Mouse (Mus musculus): ENCODE data around the gene Ttc30a1. TPM values are rescaled to one million over a fixed set of nuclear protein-coding genes. Genes with fewer than 3 reads are reported as not detected.
"Not testable (repeated sequence)": the region's sequence is repeated elsewhere in the genome, so short reads cannot be mapped to it uniquely, and the experiment has no call there.

Gene Ttc30a1
- polyA plus RNA-seq, 1 experiment from 2014 or later, result 7.7 TPM

DNA sequence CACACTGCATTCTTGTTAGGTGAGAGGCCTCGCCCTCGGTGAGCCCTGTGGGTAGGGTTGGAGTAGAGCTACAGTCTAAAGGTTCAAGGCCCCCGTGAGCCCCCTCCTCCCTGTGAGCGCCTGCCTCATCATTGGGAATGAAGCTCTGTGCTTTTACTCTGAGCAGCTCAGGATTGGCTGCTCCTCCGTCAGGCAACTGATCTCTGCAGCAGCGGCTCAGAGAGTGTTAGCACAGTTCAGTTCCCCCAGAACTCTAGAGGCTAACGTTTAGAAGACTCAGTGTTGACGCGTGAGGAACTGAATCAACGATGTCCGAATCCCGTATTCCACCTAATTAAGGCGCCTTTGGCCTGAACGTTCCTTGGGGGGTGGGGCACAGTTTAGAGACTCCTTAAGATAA, 26.1 kb downstream of the Ttc30a1 start:
- Histone ChIP-seq H3K9ac (replicated peaks; ENCODE audit: low read depth, low read length) (no peak overlapping the region), H3K4me2 (ENCODE audit: low read depth, low read length) (no peak overlapping the region), H3K9me3 (ENCODE audit: control insufficient read depth, low read length) (no peaks in the 10 kb centered on the region), H3K27me3 (ENCODE audit: control insufficient read depth, insufficient read depth, low read length) (no peaks in the 10 kb centered on the region), H3K4me3 (ENCODE audit: low read depth, low read length) (no peak overlapping the region), H3K4me1 (ENCODE audit: control insufficient read depth, insufficient read depth, low read length) (peaks cover 12% of the 10 kb centered on the region), H3K27ac (ENCODE audit: low read depth, low read length) (no peak overlapping the region), H3K36me3 (ENCODE audit: control insufficient read depth, insufficient read depth, low read length) (no peaks in the 10 kb centered on the region)
- no peak for ATAC-seq (ENCODE audit: low read depth)
- 63% methylated on average over 14 of the region's 14 CpGs for WGBS

DNA sequence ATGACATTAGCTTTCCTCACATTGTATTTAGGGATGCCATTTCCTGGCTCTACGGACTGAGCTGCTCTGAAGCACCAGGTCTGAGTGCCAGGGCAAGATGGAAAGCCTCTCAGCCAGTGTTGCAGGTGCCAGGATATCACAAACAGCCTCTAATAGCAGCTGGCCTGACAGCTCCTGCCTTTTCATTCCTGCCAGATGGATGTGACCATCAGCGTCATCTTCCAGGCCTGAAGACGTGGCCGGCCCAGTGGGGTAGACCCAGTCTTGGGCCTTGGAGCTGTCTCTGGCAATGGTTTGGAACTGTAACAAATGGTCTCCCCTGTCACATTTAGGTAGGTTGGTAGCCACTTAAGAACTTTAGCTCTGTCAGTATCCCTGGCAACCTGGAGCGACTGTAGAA, 28.4 kb downstream of the Ttc30a1 start:
- no peak overlapping the region for H3K27ac ChIP-seq (ENCODE audit: low read depth, low read length)
- H3K4me2 ChIP-seq (ENCODE audit: low read depth, low read length), result no peak overlapping the region
- no peaks in the 10 kb centered on the region for H3K36me3 ChIP-seq (ENCODE audit: control insufficient read depth, insufficient read depth, low read length)
- H3K4me1 ChIP-seq (ENCODE audit: control insufficient read depth, insufficient read depth, low read length), result no peaks in the 10 kb centered on the region; the same call in 1 of the 2 replicates
- no peak overlapping the region for H3K4me3 ChIP-seq (ENCODE audit: low read depth, low read length)
- ATAC-seq (ENCODE audit: low read depth), result no peak
- H3K9me3 ChIP-seq (ENCODE audit: control insufficient read depth, low read length), result no peaks in the 10 kb centered on the region
- H3K27me3 ChIP-seq (ENCODE audit: control insufficient read depth, insufficient read depth, low read length), result no peaks in the 10 kb centered on the region
- 87% methylated on average over 5 of the region's 5 CpGs for WGBS
- no peak overlapping the region for H3K9ac ChIP-seq (replicated peaks; ENCODE audit: low read depth, low read length)

GRCm38 (mm10) chr2:75950685-75951084, 31.1 kb downstream of the Ttc30a1 start:
- WGBS, result 85% methylated on average over 8 of the region's 8 CpGs
- Histone ChIP-seq H3K36me3 (ENCODE audit: control insufficient read depth, insufficient read depth, low read length) (no peaks in the 10 kb centered on the region), H3K27me3 (ENCODE audit: control insufficient read depth, insufficient read depth, low read length) (no peaks in the 10 kb centered on the region), H3K9me3 (ENCODE audit: control insufficient read depth, low read length) (no peaks in the 10 kb centered on the region), H3K4me3 (ENCODE audit: low read depth, low read length) (no peak overlapping the region), H3K27ac (ENCODE audit: low read depth, low read length) (no peak overlapping the region), H3K4me1 (ENCODE audit: control insufficient read depth, insufficient read depth, low read length) (no peaks in the 10 kb centered on the region), H3K4me2 (ENCODE audit: low read depth, low read length) (no peak overlapping the region), H3K9ac (replicated peaks; ENCODE audit: low read depth, low read length) (no peak overlapping the region)
- no peak for ATAC-seq (ENCODE audit: low read depth)

DNA sequence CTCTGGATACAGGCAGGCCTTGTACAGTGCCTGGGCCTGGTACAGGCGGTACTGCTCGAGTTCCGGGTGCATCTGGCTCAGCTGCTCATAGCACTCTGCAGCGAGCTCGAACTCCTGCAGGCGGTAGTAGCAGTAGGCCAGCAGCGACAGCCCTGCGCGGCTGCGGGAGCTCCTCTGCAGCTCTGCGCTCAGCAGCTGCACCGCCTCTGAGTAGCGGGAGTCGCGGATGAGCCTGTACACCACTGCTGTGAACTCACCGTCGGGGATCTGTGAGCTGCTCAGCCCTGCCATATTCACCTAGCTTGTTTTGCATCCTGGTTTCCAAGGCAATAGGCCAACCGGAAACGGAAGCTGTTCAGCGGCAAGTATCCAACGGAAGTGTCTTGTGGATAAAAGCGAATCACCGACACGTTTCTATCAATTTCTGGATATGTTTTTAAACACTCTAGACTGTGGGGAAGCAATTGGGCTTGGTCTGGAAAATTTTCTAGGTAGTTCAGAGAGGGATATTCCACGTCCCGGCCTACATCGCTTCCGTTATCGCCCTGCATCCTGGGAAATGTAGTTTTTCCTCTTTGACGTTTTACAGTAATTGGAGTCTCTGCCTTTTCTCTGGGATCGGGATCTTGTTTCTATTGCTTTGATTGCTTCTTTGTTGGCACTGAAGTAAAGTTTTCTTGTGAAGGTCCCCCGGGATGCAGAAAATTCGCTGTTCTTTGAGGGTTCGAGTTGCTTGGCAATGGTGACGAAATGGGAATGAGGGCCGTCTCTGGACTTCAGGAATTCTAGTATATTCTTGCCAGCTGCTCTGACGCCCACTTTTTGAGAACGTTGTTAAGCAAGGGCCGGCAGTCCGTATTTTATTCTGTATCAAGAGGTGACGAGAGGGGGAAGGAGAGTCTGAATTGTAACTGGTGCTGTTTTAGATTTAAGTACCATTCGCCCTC, 43.4 kb downstream of the Ttc30a1 start, which contains the start of gene Ttc30b:
TSS of gene Ttc30b (minus strand) at position 469 of the 947 bp plus-strand sequence.
- Histone ChIP-seq H3K27me3 (ENCODE audit: control insufficient read depth, insufficient read depth, low read length) (no peaks in the 10 kb centered on the region), H3K27ac (ENCODE audit: low read depth, low read length) (peak within 1 kb of the TSS; percentile 85), H3K36me3 (ENCODE audit: control insufficient read depth, insufficient read depth, low read length) (no peaks in the 10 kb centered on the region), H3K4me1 (ENCODE audit: control insufficient read depth, insufficient read depth, low read length) (no peaks in the 10 kb centered on the region), H3K9ac (replicated peaks; ENCODE audit: low read depth, low read length) (peak within 1 kb of the TSS; percentile 59), H3K9me3 (ENCODE audit: control insufficient read depth, low read length) (no peaks in the 10 kb centered on the region), H3K4me3 (ENCODE audit: low read depth, low read length) (peak within 1 kb of the TSS; percentile 47), H3K4me2 (ENCODE audit: low read depth, low read length) (peak within 1 kb of the TSS; percentile 57)
- peak; percentile 93 for ATAC-seq (ENCODE audit: low read depth)
- WGBS, result 3% methylated on average over 32 of the region's 42 CpGs

DNA sequence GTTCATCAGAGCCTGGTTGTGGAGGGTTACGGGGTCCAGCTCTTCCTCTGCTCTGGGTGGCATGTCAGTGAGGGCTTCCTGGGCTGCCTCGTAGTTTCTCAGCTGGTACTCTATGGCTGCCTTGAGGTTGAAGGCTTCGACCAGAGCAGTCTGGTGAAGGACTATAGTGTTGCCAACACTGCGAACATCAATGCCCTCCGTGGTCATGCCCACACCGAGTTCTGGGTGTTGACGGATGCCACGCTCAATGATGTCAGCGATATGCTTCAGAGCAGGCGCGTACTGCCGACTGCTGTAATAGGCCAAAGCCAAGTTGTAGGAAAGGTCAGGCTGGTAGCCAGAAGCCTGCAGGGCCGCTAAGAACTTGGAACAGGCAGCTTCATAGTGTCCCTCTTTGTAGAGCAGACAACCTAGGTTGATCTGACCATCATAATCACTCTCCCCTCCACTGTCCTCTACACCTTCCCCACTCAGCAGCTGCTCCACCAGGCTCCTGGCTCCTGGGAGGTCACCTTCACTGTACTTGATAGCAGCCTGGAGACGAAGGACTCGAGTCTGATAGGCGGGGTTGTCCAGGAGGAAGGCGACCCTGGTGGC, 44.1 kb downstream of the Ttc30a1 start:
- WGBS, result 72% methylated on average over 15 of the region's 17 CpGs

GRCm38 (mm10) chr2:75936685-75937084, 45.1 kb downstream of the Ttc30a1 start:
- not testable (repeated sequence) for H3K36me3 ChIP-seq (ENCODE audit: control insufficient read depth, insufficient read depth, low read length); ATAC-seq (ENCODE audit: low read depth); H3K4me2 ChIP-seq (ENCODE audit: low read depth, low read length); H3K27ac ChIP-seq (ENCODE audit: low read depth, low read length); H3K9me3 ChIP-seq (ENCODE audit: control insufficient read depth, low read length); H3K4me3 ChIP-seq (ENCODE audit: low read depth, low read length); H3K9ac ChIP-seq (replicated peaks; ENCODE audit: low read depth, low read length); H3K27me3 ChIP-seq (ENCODE audit: control insufficient read depth, insufficient read depth, low read length); H3K4me1 ChIP-seq (ENCODE audit: control insufficient read depth, insufficient read depth, low read length)
- WGBS, result 94% methylated on average over 2 of the region's 2 CpGs

More for the DNA sequence above, 44.1 kb downstream of the Ttc30a1 start:
- H3K27me3 ChIP-seq (ENCODE audit: control insufficient read depth, insufficient read depth, low read length); H3K9me3 ChIP-seq (ENCODE audit: control insufficient read depth, low read length); H3K4me1 ChIP-seq (ENCODE audit: control insufficient read depth, insufficient read depth, low read length); H3K27ac ChIP-seq (ENCODE audit: low read depth, low read length); H3K36me3 ChIP-seq (ENCODE audit: control insufficient read depth, insufficient read depth, low read length); H3K9ac ChIP-seq (replicated peaks; ENCODE audit: low read depth, low read length): not testable (repeated sequence)
- ATAC-seq (ENCODE audit: low read depth), result peak; percentile 48
- peak overlapping the region; percentile 57 for H3K4me2 ChIP-seq (ENCODE audit: low read depth, low read length)
- peak overlapping the region; percentile 47 for H3K4me3 ChIP-seq (ENCODE audit: low read depth, low read length)

GRCm38 (mm10) chr2:75933541-75933940, 48.2 kb downstream of the Ttc30a1 start:
- no peaks in the 10 kb centered on the region for H3K9me3 ChIP-seq (ENCODE audit: control insufficient read depth, low read length)
- H3K36me3 ChIP-seq (ENCODE audit: control insufficient read depth, insufficient read depth, low read length), result 0 out of 2 replicates have a peak, but pooled peaks cover 3% of the 10 kb centered on the region
- no peak overlapping the region for H3K4me3 ChIP-seq (ENCODE audit: low read depth, low read length)
- 47% methylated on average over 7 of the region's 7 CpGs for WGBS
- no peak overlapping the region for H3K27ac ChIP-seq (ENCODE audit: low read depth, low read length)
- H3K4me2 ChIP-seq (ENCODE audit: low read depth, low read length), result no peak overlapping the region
- H3K9ac ChIP-seq (replicated peaks; ENCODE audit: low read depth, low read length), result 0 out of 2 replicates have a peak overlapping the region, but pooled peaks have one; percentile 11
- no peaks in the 10 kb centered on the region for H3K27me3 ChIP-seq (ENCODE audit: control insufficient read depth, insufficient read depth, low read length)
- H3K4me1 ChIP-seq (ENCODE audit: control insufficient read depth, insufficient read depth, low read length), result no peaks in the 10 kb centered on the region
- ATAC-seq (ENCODE audit: low read depth), result no peak

- no peak overlapping the region for H3K4me2 ChIP-seq (ENCODE audit: low read depth, low read length)
- H3K9ac ChIP-seq (replicated peaks; ENCODE audit: low read depth, low read length), result no peak overlapping the region
Observed at GRCm38 (mm10) chr2:75930941-75931340, 50.8 kb downstream of the Ttc30a1 start.

More at GRCm38 (mm10) chr2:75930941-75931340, 50.8 kb downstream of the Ttc30a1 start:
- Histone ChIP-seq H3K27me3 (ENCODE audit: control insufficient read depth, insufficient read depth, low read length) (no peaks in the 10 kb centered on the region), H3K36me3 (ENCODE audit: control insufficient read depth, insufficient read depth, low read length) (0 out of 2 replicates have a peak, but pooled peaks cover 3% of the 10 kb centered on the region), H3K4me3 (ENCODE audit: low read depth, low read length) (no peak overlapping the region), H3K9me3 (ENCODE audit: control insufficient read depth, low read length) (no peaks in the 10 kb centered on the region), H3K27ac (ENCODE audit: low read depth, low read length) (no peak overlapping the region), H3K4me1 (ENCODE audit: control insufficient read depth, insufficient read depth, low read length) (0 out of 2 replicates have a peak, but pooled peaks cover 3% of the 10 kb centered on the region)
- WGBS, result 90% methylated on average over 2 of the region's 2 CpGs
- ATAC-seq (ENCODE audit: low read depth), result no peak

Data from neural tube, embryonic 14.5 days (tissue).